Mouse (Mus musculus): ENCODE results near the gene Mapk12. TPM values are rescaled to one million over a fixed set of nuclear protein-coding genes. Genes with fewer than 3 reads are reported as not detected.

Mapk12 gene
- total and polyA plus RNA-seq, 3 experiments = 0.21 TPM; not detected in 2

- no peak for DNase-seq (ENCODE audit: extremely low read depth)
- peaks cover 39 to 55% of the 10 kb centered on the region in 2 experiments for H3K36me3 ChIP-seq (replicated peaks in 1 of 2; ENCODE audit: control insufficient read depth in 1 of 2, insufficient read depth in 1 of 2, low read length in 1 of 2)
- H3K4me3 ChIP-seq (replicated peaks in 1 of 3; ENCODE audit: low read depth in 2 of 3, low read length in 2 of 3, poor library complexity in 1 of 3) = no peak overlapping the region
- H3K4me2 ChIP-seq (ENCODE audit: insufficient read depth, low read depth, poor library complexity, severe bottlenecking) = no peak overlapping the region
- H3K9ac ChIP-seq (ENCODE audit: insufficient read depth, low read depth) = no peak overlapping the region
- H3K79me2 ChIP-seq (replicated peaks; ENCODE audit: control insufficient read depth, extremely low read depth, insufficient read depth, poor library complexity, severe bottlenecking) = no peaks in the 10 kb centered on the region
- TF ChIP-seq E2F4 (IDR thresholded peaks at IDR 0.05; ENCODE audit: insufficient replicate concordance, low read depth, low read length) (no peak), NRF1 (IDR thresholded peaks at IDR 0.05; ENCODE audit: low read depth, low read length) (no peak), GABPA (IDR thresholded peaks at IDR 0.05; ENCODE audit: insufficient replicate concordance, low read depth, low read length) (no peak), RCOR1 (conservative IDR thresholded peaks at IDR 0.05; ENCODE audit: low read depth, low read length) (no peak), SIN3A (IDR thresholded peaks at IDR 0.05; ENCODE audit: low read length) (no peak), CTCF (conservative IDR thresholded peaks at IDR 0.05 in 1 of 2, IDR thresholded peaks at IDR 0.05 in 1 of 2; ENCODE audit: low read depth in 2 of 2, low read length in 2 of 2) (no peak), ELF1 (IDR thresholded peaks at IDR 0.05; ENCODE audit: low read depth, low read length) (no peak), USF2 (conservative IDR thresholded peaks at IDR 0.05; ENCODE audit: low read depth, low read length) (no peak), JUN (IDR thresholded peaks at IDR 0.05; ENCODE audit: insufficient read depth, low read depth, low read length) (no peak)
- dilution Hi-C loops (cut with MboI; ENCODE audit: extremely low pct_ligation_motif_present, extremely low pct_unique_long_range_greater_than_20kb, low sequenced_read_pairs) (no loop called here), in situ Hi-C loops (cut with MboI; ENCODE audit: low pct_ligation_motif_present, low pct_unique_long_range_greater_than_20kb, low sequenced_read_pairs) (no loop called here)
- H3K27me3 ChIP-seq (replicated peaks) = no peaks in the 10 kb centered on the region
- H3K9me3 ChIP-seq (replicated peaks; ENCODE audit: low read length) = no peaks in the 10 kb centered on the region
- H3K4me1 ChIP-seq (ENCODE audit: control insufficient read depth in 1 of 2, insufficient read depth in 2 of 2) = peaks cover 4 to 44% of the 10 kb centered on the region in 2 experiments
- no peak overlapping the region for H3K27ac ChIP-seq (ENCODE audit: insufficient read depth, low read depth)
Observed at GRCm38 (mm10) chr15:89165478-89165877, 25.0 kb upstream of the Mapk12 start.

DNA sequence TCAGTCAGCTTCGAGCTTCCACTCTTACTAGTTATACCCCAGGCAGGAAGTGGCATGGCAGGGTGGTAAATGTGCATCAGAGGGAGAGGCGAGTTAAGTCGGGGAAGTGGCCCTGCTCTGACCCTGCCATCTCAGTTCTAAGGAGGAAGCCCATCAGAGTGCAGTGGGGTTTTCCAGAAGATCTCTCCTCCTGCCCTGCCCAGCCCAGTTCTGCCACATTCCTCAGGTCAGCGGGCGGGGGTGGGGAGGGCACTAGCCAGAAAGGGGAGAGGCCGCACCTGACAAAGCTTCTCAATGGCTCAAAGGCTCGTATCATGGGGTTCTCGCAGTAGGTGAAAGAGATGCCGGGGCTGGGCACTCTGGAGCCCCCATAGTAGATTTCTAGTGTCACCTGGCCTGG, 20.9 kb upstream of the Mapk12 start:
- Histone ChIP-seq H3K4me2 (ENCODE audit: insufficient read depth, low read depth, poor library complexity, severe bottlenecking) (no peak overlapping the region), H3K36me3 (replicated peaks in 1 of 2; ENCODE audit: control insufficient read depth in 1 of 2, insufficient read depth in 1 of 2, low read length in 1 of 2) (peaks cover 63 to 78% of the 10 kb centered on the region in 2 experiments), H3K79me2 (replicated peaks; ENCODE audit: control insufficient read depth, extremely low read depth, insufficient read depth, poor library complexity, severe bottlenecking) (no peaks in the 10 kb centered on the region), H3K4me1 (ENCODE audit: control insufficient read depth in 1 of 2, insufficient read depth in 2 of 2) (peaks cover 4 to 37% of the 10 kb centered on the region in 2 experiments), H3K27ac (ENCODE audit: insufficient read depth, low read depth) (no peak overlapping the region), H3K9ac (ENCODE audit: insufficient read depth, low read depth) (no peak overlapping the region), H3K27me3 (replicated peaks) (no peaks in the 10 kb centered on the region), H3K4me3 (replicated peaks in 1 of 3; ENCODE audit: low read depth in 2 of 3, low read length in 2 of 3, poor library complexity in 1 of 3) (no peak overlapping the region), H3K9me3 (replicated peaks; ENCODE audit: low read length) (no peaks in the 10 kb centered on the region)
- in situ Hi-C loops (cut with MboI; ENCODE audit: low pct_ligation_motif_present, low pct_unique_long_range_greater_than_20kb, low sequenced_read_pairs) = no loop called here
- TF ChIP-seq POLR2AphosphoS2 (IDR thresholded peaks at IDR 0.05; ENCODE audit: low read depth, low read length) (no peak), ZKSCAN1 (IDR thresholded peaks at IDR 0.05; ENCODE audit: borderline replicate concordance, low read depth, low read length) (no peak), E2F4 (IDR thresholded peaks at IDR 0.05; ENCODE audit: insufficient replicate concordance, low read depth, low read length) (no peak), MAFK (IDR thresholded peaks at IDR 0.05; ENCODE audit: insufficient replicate concordance, low read length) (no peak), ELF1 (IDR thresholded peaks at IDR 0.05; ENCODE audit: low read depth, low read length) (no peak), ETS1 (conservative IDR thresholded peaks at IDR 0.05; ENCODE audit: low read depth, low read length) (no peak), MEF2A (IDR thresholded peaks at IDR 0.05; ENCODE audit: borderline replicate concordance, low read depth, low read length) (no peak), MYC (IDR thresholded peaks at IDR 0.05; ENCODE audit: low read depth, low read length) (no peak), NRF1 (IDR thresholded peaks at IDR 0.05; ENCODE audit: low read depth, low read length) (no peak), ZC3H11A (IDR thresholded peaks at IDR 0.05; ENCODE audit: low read depth, low read length) (no peak), TCF12 (IDR thresholded peaks at IDR 0.05; ENCODE audit: low read depth, low read length) (no peak), CHD2 (IDR thresholded peaks at IDR 0.05; ENCODE audit: low read length) (no peak)
- DNase-seq (ENCODE audit: extremely low read depth) = no peak
- dilution Hi-C loops (cut with MboI; ENCODE audit: extremely low pct_ligation_motif_present, extremely low pct_unique_long_range_greater_than_20kb, low sequenced_read_pairs) = no loop called here

All from CH12.LX (cell line).